Mouse (Mus musculus) bone marrow macrophage, adult 2 months (primary cell): Measurements from ENCODE around the gene Cipc. TPM values are rescaled to one million over a fixed set of nuclear protein-coding genes. Genes with fewer than 3 reads are reported as not detected.

Experiments
- H3K27ac ChIP-seq: 2 replicates; pipeline ENCODE4 v1.5.1; 2012; ENCODE audit warnings: low read depth, low read length; ENCODE audit not compliant: insufficient read depth
- H3K4me1 ChIP-seq: 2 replicates; pipeline ENCODE4 v1.6.1; 2012; ENCODE audit warnings: low read length; ENCODE audit not compliant: control insufficient read depth, insufficient read depth
- H3K4me3 ChIP-seq: 2 replicates; pipeline ENCODE4 v1.5.1; 2012; ENCODE audit warnings: mild to moderate bottlenecking, low read length, moderate library complexity; ENCODE audit not compliant: insufficient read depth
- CTCF ChIP-seq: IDR thresholded peaks from 2 replicates; pipeline ENCODE4 v1.5.1; 2012; ENCODE audit warnings: low read depth, mild to moderate bottlenecking, low read length, moderate library complexity
- POLR2A ChIP-seq: IDR thresholded peaks from 2 replicates; pipeline ENCODE4 v1.6.1; 2012; ENCODE audit warnings: mild to moderate bottlenecking, low read depth, low read length, borderline replicate concordance
- polyA plus RNA-seq: library from polyadenylated mRNA; stranded (reverse); fragments of >200 nt; gene quantifications from 2 replicates; pipeline ENCODE4 v1.2.4, GENCODE M21; 2012; ENCODE audit not compliant: missing spikeins, insufficient read depth, insufficient read length

Gene Cipc
- polyA plus RNA-seq, 1 experiment: 23.0 TPM

DNA sequence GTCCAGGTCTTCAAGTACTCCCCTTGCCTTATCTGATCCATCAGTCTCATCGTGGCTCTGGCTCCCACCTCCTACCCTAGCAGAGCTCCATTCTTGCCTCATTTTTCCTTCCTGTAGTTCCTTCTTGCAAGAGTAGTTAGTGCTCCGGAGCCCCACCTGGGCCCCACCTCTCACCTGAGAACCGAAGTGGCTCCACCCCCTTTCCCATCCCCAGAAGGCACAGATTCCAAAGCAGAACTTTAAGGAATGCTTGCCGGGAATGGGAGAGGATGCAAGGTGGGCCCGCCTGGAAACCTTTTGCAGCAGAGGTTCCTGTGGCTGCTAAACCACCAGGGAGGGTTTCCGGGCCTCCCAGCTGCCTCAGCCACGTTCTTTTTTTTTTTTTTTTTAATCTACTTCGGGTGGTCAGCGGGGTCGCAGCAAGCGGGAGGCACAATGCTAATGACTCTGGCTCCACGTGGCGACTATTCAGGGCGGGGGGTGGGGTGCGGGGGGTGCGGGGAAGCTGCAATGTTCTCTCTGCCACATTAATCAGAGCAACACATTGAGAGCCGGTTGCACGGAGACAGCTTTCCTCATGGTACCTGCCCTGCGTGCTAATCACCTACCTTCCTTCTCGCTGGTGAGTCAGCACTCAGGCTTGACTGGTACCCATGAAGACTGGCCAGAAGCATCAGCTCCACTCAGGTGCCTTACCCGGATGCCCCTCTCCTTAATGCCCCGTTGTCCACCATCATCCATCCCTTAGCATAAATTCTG is 34.3 kb upstream of the Cipc start:
- Histone ChIP-seq H3K27ac (no peak overlapping the region), H3K4me1 (peaks cover 31% of the 10 kb centered on the region), H3K4me3 (no peak overlapping the region)
- TF ChIP-seq CTCF (no peak), POLR2A (no peak)

GRCm38 (mm10) chr12:86914351-86914750 is 32.5 kb upstream of the Cipc start:
- peaks cover 31% of the 10 kb centered on the region for H3K4me1 ChIP-seq
- TF ChIP-seq POLR2A: no peak
- TF ChIP-seq CTCF: no peak
- no peak overlapping the region for H3K4me3 ChIP-seq
- H3K27ac ChIP-seq: peak overlapping the region; percentile 71

DNA sequence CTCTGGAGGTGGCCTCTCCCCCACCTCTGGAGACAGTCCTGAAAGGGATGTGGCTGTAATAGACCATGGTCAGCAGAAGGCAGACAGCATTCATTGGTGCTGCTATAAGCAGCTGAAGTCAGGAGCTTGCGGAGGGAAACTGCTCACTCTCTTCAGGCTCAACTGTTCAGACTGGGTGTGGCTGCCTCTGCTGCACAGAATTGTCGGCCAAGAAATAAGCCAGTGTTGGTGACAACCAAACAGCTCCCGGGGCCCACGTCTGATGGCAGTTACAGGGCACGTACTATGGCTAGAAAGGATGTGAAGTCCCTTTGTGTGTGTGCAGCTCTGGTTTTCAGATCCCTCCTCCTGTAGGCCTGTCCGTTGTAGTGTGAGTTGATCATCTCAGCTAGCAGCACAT is 32.1 kb upstream of the Cipc start:
- TF ChIP-seq POLR2A (no peak), CTCF (no peak)
- Histone ChIP-seq H3K27ac (peak overlapping the region; percentile 71), H3K4me1 (peaks cover 27% of the 10 kb centered on the region), H3K4me3 (no peak overlapping the region)

GRCm38 (mm10) chr12:86915617-86916016 is 31.2 kb upstream of the Cipc start:
- Histone ChIP-seq H3K4me1 (peaks cover 21% of the 10 kb centered on the region), H3K4me3 (no peak overlapping the region), H3K27ac (no peak overlapping the region)
- TF ChIP-seq POLR2A (no peak), CTCF (no peak)

- Histone ChIP-seq H3K4me1 (peaks cover 21% of the 10 kb centered on the region), H3K4me3 (no peak overlapping the region), H3K27ac (no peak overlapping the region)
- TF ChIP-seq POLR2A (no peak), CTCF (no peak)
Measured at GRCm38 (mm10) chr12:86916796-86917573, 29.9 kb upstream of the Cipc start.

- no peak overlapping the region for H3K4me3 ChIP-seq
- H3K27ac ChIP-seq: no peak overlapping the region
- peaks cover 21% of the 10 kb centered on the region for H3K4me1 ChIP-seq
- TF ChIP-seq CTCF (no peak), POLR2A (no peak)
Measured at GRCm38 (mm10) chr12:86918361-86918967, 28.4 kb upstream of the Cipc start.

DNA sequence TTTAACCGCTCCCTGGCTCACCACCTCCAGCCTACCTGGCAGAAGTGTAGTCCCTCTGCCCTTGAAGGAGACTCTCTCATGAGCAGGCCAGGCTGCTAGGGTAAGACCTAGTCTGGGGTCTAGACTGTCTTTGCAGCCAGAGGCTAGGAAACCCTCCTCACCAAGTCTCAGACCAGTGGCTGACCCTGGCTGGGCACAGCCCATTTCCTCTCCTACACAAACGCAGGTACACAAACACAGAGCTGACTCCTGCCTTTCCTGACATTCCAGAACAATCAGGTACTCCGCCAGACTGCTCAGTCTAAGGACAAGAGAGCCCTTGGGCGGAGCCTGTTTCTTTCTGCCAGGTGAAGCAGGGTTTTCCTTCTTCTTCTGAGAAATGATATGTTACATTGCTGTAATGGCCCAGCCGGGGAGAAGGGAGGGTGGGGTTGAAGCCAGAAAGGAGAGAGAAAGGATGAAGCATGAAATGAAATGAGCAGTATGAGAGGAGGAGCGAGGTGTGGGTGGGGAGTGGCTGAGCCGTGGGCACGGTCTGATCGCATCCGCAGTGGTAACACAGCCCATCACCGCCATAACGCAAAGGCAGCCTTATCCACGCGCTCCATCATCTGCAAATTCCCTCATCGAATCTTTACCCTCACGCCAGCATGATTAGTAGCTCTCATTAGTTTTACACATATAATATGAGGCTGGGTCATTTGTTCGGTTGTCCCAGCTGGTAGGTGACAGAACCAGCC is 27.7 kb upstream of the Cipc start:
- H3K4me1 ChIP-seq: peaks cover 20% of the 10 kb centered on the region
- H3K4me3 ChIP-seq: no peak overlapping the region
- no peak for TF ChIP-seq POLR2A
- no peak for TF ChIP-seq CTCF
- no peak overlapping the region for H3K27ac ChIP-seq

GRCm38 (mm10) chr12:86923837-86924236 is 23.0 kb upstream of the Cipc start:
- Histone ChIP-seq H3K27ac (no peak overlapping the region), H3K4me1 (peaks cover 2% of the 10 kb centered on the region; the same call in 1 of the 2 replicates), H3K4me3 (no peak overlapping the region)
- TF ChIP-seq POLR2A (no peak), CTCF (peak; percentile 78)

GRCm38 (mm10) chr12:86930934-86931729 is 15.7 kb upstream of the Cipc start:
- no peaks in the 10 kb centered on the region for H3K4me1 ChIP-seq
- H3K27ac ChIP-seq: no peak overlapping the region
- no peak for TF ChIP-seq POLR2A
- no peak for TF ChIP-seq CTCF
- H3K4me3 ChIP-seq: no peak overlapping the region
